Mouse (Mus musculus): ENCODE measurements around the gene Apoa4.

- no peak for TF ChIP-seq USF2 (conservative IDR thresholded peaks at IDR 0.05; ENCODE audit: low read depth, low read length)
- TF ChIP-seq POLR2A (IDR thresholded peaks at IDR 0.05; ENCODE audit: low read depth, low read length), result no peak
- no peak for TF ChIP-seq NRF1 (IDR thresholded peaks at IDR 0.05; ENCODE audit: low read depth, low read length)
- TF ChIP-seq ZNF384 (IDR thresholded peaks at IDR 0.05; ENCODE audit: low read depth, low read length), result no peak
- no peak for TF ChIP-seq CTCF (conservative IDR thresholded peaks at IDR 0.05 in 1 of 2, IDR thresholded peaks at IDR 0.05 in 1 of 2; ENCODE audit: low read depth in 2 of 2, low read length in 2 of 2)
- no peak for TF ChIP-seq POLR2AphosphoS2 (IDR thresholded peaks at IDR 0.05; ENCODE audit: low read depth, low read length)
- no peak for TF ChIP-seq TBP (conservative IDR thresholded peaks at IDR 0.05; ENCODE audit: low read depth, low read length)
- TF ChIP-seq ELF1 (IDR thresholded peaks at IDR 0.05; ENCODE audit: low read depth, low read length), result no peak
- TF ChIP-seq EP300 (IDR thresholded peaks at IDR 0.05; ENCODE audit: low read length), result no peak
- no peak for TF ChIP-seq HCFC1 (IDR thresholded peaks at IDR 0.05; ENCODE audit: low read depth, low read length)
- TF ChIP-seq USF1 (IDR thresholded peaks at IDR 0.05; ENCODE audit: low read depth, low read length), result no peak
- no peak for TF ChIP-seq UBTF (IDR thresholded peaks at IDR 0.05; ENCODE audit: low read depth, low read length)
- TF ChIP-seq MXI1 (IDR thresholded peaks at IDR 0.05; ENCODE audit: low read depth, low read length), result no peak
- TF ChIP-seq KAT2A (IDR thresholded peaks at IDR 0.05; ENCODE audit: insufficient replicate concordance, low read length), result no peak
These were observed 26.2 kb upstream of the Apoa4 start for GRCm38 (mm10) chr9:46214276-46214675.

All from CH12.LX (cell line).